Mouse (Mus musculus) CD8-positive naive resting alpha-beta T cell, adult 2 months (primary cell): ENCODE results near the gene Sdccag8.
"Not testable (repeated sequence)": the region's sequence is repeated elsewhere in the genome, so short reads cannot be mapped to it uniquely, and the experiment has no call there.

ENCODE experiments used
- DNase-seq, 2 experiments: peaks; one replicate each; pipeline ENCODE4 v3.0.0; 2022; ENCODE audit warnings: low read depth in 2 of 2, low spot score in 2 of 2

The Sdccag8 gene

DNA sequence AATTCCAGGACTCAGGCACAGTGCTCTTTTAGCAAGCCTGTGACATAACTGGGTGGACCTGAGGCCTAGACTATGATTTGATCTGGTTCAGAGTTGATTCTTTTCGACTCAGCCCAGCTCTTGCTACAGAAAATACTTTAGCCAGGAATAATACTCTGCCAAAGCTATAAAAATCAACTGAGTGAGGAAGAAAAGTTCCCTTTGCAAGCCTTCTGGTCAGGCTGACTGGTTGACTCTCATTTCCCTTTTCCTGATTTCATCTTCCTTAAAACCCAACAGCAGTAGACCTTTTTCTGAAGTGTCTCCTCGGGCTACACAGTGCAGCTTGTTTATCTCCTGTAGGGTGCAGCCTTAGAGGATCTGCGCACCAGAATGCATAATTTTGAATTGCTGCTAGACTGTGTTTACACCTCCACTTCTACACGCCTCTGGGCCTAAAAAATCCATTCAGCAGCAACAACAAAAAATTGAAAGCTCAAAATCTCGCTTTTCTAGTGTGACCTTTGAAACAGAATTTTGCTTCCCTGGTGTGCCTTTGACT is 13.6 kb downstream of the Sdccag8 start:
- DNase-seq: no peak

DNA sequence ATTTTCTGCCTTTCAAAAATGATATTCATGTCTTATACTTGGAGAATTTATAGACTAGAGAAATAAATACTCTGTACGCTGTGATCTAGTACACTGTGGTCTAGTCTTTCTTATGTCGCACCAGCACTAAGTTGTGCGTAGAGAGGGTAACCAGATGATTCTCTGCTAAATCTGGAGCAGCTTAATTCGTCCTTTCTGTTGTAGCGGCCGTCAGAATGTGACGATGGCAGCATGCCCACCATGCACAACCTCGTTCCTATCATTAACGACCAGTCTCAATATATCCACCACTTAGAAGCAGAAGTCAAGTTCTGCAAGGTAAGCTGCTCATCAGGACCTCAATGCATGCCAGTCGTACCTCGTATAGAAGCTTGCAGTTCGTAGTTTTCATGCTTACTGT is 14.2 kb downstream of the Sdccag8 start:
- no peak for DNase-seq

DNA sequence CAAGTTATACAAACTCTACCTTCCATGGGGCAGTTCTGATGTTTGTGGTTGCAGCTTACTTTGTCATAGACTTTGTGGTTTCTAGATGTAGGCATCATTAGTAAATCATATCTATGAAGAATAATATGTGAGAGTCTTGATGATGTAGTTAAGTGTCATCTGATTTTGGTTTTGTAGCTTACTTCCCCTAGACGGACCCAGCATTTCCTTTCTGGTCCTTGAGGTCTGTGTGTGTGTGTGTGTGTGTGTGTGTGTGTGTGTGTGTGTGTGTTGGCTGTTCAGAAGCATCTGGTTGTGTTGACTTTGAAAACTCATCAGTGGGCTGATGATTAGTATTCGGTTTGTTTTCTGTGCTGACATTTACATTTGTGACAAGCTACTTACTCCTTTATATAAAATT is 17.6 kb downstream of the Sdccag8 start:
- DNase-seq: no peak

DNA sequence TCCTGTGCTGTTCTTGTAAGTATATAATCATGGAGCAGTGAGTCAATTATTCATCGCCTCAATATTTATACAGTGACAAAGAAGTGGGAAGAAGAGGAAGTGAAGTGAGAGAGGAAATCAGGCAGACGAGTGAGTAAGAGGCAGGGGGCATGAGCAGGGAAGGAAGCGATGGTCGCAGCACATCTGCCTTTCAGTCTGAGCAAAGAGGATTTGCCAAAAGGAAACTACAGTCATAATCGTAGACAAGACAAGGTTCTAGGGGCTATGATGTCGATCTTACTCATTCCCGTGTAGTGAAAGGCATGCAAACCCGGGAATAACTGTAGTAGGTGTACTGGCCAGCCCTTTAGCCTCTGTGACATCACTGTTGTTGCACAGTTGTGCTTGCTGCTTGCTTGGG is 18.1 kb downstream of the Sdccag8 start:
- no peak for DNase-seq

DNA sequence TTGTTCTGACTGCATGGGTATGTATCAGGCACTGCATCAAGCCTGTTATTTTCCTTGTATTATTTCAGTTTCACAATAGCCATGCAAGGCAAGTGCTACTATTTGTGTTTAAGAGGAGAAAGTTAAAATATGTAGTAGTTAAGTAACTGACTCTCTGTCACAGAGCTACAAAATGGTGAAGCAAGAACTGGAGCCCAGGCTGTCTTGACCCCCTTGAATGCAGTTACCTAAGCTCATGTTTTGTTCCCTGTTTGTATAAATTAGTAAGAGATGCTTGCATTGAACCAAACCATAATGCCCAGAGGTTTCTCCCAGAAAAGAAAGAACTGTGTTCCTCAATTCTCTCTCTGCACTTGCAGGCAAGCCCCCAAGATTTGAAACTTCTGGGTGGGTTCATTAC is 18.8 kb downstream of the Sdccag8 start:
- no peak for DNase-seq

DNA sequence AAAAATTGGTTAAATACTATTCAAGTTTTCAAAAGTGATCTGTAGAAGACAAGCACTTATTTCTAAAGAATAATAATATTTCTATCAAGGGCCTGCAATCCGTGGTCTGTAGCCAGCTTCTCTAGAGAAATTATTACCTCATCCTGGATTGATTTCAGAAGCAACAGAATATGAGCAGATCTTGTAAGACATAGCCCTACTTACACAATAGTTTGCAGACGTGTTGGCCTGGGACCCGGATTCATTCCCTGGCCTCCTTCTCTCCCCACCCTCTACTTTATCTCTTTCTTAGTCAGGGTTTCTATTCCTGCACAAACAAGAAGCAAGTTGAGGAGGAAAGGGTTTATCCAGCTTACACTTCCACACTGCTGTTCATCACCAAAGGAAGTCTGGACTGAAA is 19.5 kb downstream of the Sdccag8 start:
- DNase-seq: no peak

DNA sequence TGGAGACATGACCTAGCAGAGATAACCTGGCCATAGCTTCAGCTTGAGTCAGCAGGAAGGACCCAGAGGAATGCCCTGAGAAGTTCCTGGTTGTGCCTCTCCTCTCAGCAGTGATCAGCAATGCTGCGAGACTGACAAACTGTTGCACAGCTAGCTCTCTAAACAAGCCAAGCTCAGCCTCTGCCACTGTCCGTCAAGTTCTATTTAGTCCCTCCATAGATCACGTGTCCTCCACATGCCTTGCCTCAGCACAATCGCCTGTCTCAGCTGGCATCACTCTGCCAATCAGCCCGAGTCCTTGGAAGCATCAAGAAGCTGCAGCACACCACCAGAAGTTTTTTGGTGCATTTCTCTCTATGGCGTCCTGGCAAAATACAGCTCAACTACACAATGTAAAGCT is 20.4 kb downstream of the Sdccag8 start:
- DNase-seq: no peak

DNA sequence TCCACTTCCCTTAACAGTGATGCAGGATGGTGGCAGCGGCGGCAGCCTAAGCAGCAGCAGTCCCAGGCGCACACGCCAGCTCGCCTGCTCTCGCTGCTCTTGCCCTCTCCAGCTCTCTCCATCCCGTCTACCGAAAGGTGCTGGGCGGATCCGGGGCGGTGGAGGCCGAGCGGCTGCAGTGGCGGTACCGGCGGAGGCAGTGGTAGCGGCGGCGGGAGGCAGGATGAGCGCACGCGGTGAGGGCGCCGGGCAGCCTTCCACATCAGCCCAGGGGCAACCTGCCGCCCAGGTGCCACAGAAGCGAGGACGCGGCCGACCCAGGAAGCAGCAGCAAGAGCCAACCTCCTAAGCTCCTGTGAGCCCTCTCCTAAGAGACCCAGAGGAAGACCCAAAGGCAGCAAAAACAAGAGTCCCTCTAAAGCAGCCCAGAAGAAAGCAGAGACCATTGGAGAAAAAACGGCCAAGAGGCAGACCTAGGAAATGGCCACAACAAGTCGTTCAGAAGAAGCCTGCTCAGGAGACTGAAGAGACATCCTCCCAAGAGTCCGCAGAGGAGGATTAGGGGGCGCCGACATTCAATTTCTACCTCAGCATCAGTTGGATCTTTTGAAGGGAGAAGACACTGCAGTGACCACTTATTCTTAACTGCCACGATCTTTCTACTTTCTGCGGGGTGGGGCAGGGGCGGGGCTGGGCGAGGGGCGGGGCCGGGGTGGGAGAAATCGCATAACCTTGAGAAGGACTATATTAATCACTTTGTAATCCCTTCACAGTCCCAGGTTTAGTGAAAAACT is 21.2 kb downstream of the Sdccag8 start:
- peak in 1 of 2 experiments; percentile 1 for DNase-seq

DNA sequence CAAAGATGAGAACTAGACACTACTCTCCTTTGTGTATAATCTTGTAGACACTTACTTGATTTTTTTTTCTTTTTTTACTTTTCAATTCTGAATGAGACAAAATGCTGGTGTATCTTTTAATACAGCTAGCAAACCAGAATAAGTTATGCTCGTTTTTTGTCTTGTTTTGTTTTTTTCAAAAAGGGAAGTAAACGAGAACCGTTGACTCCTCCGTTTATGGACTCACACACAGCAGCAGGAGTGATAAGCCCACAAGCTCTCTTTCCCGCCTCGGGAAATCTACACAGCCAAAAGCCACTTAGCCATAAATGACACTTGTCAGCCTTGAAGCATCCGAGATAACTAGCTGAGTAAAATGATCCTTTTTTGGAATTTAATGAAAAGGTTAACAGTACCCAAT is 22.1 kb downstream of the Sdccag8 start:
- DNase-seq: not testable (repeated sequence)

DNA sequence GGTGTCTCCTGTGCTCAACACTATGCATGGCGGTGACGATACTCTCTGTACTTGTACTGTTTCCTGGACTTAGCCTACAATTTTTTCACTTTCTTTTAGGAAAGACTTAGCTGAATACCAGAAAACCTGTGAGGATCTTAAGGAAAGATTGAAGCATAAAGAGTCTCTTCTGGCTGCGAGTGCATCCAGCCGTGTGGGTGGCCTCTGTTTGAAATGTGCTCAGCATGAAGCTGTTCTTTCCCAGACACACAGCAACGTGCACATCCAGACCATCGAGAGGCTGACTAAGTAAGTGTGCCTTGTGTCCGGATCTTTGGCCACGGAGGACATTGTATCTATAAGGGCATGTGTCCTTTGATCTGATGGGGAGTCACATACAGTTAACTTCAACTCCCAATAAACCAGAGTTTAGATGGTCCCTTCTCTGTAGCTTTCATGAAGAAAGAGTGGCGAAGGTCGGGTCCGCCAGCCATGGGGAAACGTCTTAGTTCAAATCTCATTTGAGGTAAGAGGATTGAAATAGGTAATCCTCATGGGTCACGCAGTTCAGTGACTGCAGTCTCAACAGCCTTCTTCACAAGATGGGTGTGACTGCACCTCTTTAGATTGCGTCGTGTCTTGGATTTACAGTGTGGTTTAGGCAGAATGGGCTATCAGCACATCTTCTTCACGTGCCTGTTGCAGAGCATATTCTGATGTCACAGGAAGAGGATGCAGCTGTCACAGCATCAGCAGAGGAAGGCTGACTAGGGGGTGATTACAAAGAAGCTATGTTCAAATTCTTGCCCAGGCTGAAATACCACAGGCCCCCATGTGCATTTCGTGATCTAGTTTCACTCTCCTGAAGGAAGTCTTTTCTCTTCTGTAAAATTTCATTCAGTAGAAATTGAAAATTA is 30.9 kb downstream of the Sdccag8 start:
- DNase-seq: no peak

DNA sequence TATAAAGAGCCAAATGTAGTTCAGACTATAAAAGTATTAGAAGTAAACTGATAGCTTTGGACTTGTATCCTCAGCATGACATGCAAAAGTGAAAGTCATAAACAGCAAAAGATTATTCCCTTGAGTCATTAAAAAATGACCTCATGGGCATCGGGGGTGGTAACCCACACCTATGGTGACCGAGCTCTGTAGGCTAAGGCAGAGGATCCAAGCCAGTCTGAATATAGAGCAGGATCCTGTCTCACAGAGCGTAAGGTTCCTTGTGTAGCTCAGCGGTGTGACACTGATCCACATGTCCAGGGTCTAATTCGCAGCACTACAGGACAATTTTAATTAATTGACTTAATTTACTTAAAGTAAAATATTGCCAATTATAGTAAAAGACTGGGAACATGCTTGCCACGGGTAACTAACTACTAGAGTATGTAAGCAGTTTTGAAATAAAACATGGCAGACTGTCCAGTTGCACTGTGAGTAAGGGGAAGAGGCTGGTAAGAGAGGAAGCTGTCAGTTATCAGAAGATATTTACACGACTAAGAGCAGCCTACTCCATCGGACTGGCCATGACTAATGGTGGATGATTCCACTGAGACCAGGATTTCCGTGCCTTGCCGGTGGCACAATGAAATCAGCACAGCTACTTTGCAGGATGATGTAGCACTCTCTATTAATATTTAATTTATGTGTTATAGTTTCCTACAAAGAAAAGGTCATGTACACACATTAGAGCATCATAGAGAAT is 32.8 kb downstream of the Sdccag8 start:
- DNase-seq: no peak

DNA sequence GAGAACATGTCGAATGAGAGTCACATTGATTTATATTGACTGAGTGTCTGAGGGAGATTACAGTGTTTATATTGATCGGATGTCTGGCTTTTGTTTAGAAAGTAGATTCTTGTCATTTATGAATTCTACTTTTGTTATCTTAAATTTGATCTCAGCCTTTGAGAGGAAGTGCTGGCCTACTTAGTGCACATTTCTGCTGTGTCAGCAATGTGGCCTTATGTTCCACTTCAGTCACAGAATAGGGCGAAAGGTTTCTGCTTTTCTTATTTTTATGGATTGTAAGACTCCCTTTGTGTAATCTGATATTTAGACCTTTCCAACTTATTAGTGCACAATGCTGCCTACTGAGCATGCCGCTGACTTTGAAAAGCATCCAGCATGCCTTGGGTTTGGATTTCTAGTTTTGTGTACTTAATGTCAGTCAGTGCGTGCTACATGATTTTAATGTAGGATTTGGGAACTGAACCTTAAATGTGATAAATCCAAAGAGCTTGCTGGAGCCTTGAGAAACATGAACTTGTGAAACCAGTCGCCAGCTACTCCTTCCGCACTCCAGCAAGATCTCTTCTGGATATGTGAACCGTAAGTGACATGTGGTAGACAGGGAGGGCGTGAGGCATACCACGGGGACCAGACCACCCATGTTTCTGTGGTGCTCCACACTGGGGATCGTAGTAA is 34.3 kb downstream of the Sdccag8 start:
- no peak for DNase-seq

DNA sequence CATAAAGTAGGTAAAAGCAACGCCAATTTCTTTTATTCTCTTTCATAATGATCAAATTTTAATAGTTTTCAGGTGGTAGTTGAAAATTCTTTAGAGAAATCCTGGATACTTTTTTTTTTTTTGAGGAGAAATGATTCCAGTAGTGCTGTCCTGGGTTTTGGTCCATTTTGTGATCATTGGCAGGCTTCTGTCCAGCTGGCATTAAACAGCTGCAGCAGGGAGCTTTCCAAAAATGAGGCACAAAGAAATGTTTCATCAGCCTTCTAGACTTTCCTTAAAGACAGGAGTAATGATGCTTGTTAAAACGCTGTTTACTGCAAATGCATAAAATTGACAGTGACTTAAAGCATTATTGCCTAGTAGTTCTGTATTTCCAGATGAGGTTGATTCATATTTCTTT is 34.9 kb downstream of the Sdccag8 start:
- DNase-seq: no peak

DNA sequence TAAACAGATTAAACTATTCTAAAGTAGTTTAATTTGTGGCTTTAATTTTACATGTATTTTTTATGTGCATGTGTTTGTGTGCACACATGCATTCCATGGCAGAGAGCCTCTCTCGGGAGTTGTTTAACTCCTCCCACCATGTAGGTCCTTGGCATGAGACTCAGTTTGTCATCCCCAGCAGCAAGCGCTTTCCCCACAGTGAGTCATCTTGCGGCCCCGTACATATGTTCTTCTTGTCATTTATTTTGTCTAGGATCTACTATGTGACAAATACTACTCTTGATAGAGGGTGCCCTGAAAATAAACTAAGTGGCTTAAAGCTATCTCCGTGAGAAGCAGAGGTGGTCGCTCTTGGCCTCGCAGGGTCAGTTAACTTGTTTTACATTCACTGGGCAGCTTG is 36.9 kb downstream of the Sdccag8 start:
- no peak for DNase-seq

DNA sequence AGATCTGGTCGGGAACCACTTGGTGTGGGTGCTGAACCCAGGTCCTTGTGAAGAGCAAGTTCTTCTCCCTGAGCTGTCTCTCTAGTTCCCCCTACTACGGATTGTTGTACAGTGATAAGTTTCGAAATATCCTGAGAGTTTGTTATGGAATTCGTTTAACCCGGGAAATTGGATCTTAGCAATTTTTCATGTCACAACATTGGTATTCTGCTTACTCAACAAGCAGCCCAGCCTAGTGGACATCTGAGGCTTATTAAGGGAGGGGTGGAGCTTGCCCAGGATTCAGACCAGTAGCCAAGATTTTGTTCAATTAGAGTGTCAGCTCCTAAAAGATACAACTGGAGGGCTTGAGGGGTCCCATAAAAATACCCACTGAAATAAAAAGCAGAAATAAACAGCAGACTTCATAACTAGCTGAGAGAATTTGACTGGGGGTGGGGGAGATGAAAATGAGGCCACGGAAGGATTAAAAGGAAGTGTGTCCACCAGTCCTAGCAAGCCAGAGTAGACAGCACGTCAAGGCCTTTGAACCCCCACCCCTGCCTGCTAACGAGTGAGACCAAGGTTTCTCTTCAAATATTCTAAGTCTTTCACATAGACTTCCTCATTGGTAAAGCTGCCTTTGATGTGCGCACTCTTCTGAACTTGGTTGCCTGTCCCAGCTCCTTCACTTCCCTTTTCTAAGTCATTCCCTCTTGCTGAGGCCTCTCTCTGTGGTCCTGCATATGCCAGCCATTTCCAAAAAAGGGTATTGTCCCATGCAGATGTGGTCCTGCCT is 38.5 kb downstream of the Sdccag8 start:
- no peak for DNase-seq

DNA sequence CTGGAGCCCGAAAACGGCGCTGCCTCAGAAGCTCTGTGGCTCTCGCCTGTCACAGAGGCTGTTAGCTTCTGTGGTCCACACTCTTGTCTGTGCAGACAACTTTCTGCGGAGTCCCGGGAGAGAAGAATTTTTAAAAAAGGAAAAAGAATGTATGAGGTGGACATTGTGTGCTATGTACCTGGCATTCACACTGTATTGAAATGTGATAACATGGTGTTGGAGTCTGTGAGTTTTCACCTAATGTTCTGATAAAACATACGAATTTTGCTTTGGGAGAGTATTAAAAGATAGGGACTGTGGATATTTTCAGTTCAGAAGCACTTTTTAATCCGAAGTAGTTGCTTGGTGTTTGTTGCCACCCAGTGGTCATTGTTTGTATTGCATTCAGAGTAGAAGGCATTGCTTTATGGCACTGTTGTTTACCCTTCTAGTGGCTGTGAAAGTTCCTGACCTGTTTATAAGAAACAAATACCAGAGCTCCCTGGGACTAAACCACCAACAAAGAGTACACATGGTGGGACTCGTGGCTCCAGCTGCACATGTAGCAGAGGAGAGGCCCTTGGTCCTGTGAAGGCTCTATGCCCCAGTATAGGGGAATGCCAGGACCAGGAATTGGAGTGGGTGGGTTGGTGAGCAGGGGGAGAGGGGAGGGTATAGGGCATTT is 47.7 kb downstream of the Sdccag8 start:
- DNase-seq: peak; percentile 47 to 63

DNA sequence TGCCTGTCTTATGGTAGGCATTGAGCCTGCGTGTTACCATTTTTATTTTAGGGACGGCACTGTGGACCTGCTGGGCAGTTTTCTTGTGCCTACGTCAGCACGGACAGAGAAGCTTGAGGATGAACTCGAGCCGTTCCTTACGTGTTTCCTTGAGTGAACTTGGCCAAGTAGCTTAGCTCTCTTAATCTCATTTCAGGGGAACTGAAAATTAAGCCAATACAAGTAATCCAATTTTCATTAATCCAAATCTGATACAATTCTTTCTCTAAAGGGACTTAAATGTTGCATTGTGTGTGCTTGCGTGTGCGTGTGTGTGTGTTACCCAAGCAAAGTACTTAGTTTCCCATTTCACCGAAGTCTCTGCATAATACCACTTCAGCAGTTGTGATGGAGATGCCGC is 56.0 kb downstream of the Sdccag8 start:
- no peak for DNase-seq

DNA sequence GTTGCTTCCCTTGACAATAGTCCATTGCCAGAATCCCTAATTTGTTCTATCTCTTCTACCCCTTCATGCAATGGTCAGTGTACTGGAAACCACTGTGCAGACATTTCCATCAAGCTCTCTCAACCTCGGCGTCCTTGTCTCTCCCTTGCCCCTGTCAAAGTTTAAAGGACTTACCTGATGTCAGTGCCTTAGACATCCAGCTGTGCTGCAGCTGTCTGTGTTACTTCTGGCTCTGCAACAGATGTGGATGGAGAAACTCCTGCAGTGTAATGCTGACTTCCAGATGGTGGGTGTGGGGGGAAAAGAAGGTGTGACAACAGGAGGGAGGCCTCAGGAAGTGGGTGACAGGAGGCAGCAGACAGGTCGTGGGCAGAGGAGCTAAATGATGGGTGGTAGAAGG is 57.5 kb downstream of the Sdccag8 start:
- no peak for DNase-seq

DNA sequence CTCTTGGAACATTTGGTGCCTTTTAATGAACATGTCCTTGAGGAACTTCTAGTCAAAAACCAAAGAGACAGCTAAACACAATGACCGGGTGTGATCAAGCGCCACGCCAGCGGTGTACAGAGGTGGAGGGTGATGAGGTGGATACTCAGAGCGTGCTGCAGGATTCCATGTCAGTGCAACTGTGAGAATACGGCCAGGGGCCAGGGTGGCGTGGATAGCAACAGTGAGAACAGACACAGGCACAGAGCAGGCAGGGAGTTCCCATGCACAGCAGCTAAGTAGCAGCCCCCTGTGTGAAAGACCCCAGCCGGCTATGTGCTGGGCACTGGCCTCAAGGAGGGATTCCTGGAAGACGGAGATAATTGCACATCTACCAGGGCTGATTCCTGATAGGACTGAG is 59.0 kb downstream of the Sdccag8 start:
- no peak for DNase-seq

DNA sequence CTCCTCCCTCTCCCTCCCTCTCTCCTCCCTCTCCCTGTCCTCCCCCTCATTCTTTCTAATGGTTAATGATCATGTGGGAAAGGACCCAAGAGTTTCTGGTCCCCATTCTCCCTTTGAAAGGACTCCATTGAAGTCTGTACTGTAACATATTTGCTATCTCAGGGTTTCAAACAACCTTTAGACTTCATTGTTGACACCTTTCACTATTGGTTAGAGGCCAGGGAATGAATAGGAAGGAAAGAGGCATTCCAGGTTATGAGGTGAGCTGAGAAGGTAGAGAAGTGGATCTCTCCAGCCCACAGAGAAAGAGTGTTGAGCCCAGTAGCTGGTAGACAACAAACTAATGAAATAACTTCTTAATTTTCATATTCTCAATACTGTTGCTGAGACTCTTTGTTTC is 59.7 kb downstream of the Sdccag8 start:
- DNase-seq: no peak
